Mouse (Mus musculus): ENCODE data around the gene Siae. TPM values are rescaled to one million over a fixed set of nuclear protein-coding genes. Genes with fewer than 3 reads are reported as not detected.

Gene Siae
- 10 to 100 TPM; 10.4 to 12.5 TPM for total RNA-seq (2023)

GRCm38 (mm10) chr9:37554838-37555748 lies at the start of gene Siae:
TSS of gene Siae (plus strand) at chr9:37555698.

GRCm38 (mm10) chr9:37527396-37528224 lies 27.9 kb upstream of the Siae start, which contains the start of gene Esam:
TSS of gene Esam (plus strand) at chr9:37528078.

GRCm38 (mm10) chr9:37539170-37540025 lies 16.1 kb upstream of the Siae start, which contains the start of gene Vsig2:
TSS of gene Vsig2 (plus strand) at chr9:37539255.

GRCm38 (mm10) chr9:37552536-37553293 lies 2.8 kb upstream of the Siae start, which contains the start of gene Nrgn:
TSS of gene Nrgn (minus strand) at chr9:37552904.

GRCm38 (mm10) chr9:37613182-37613910 lies 57.8 kb downstream of the Siae start, which contains the start of gene Spa17:
TSS of gene Spa17 (minus strand) at chr9:37613722.

GRCm38 (mm10) chr9:37656931-37657481 lies 101.5 kb downstream of the Siae start, which contains the start of gene Tbrg1:
TSS of gene Tbrg1 (minus strand) at chr9:37657312.

GRCm38 (mm10) chr9:37669115-37669514 lies 113.6 kb downstream of the Siae start, which contains the start of gene Panx3:
TSS of gene Panx3 (minus strand) at chr9:37669235.

Other genes starting within 250 kb of the Siae start
- gene Ccdc15, start 207.3 kb upstream of the Siae start, total RNA-seq (2023): 10 to 100 TPM; 15.4 to 16.8 TPM
- not detected for gene Hepacam, start 188.3 kb upstream of the Siae start, total RNA-seq (2023)
- gene Robo4, start 153.8 kb upstream of the Siae start, total RNA-seq (2023): not detected
- not detected for gene Robo3, start 122.5 kb upstream of the Siae start, total RNA-seq (2023)
- gene Msantd2, start 66.4 kb upstream of the Siae start, total RNA-seq (2023): 10 to 100 TPM; 31.0 to 41.6 TPM
- gene Esam, start 27.6 kb upstream of the Siae start, total RNA-seq (2023): not detected
- gene Vsig2, start 16.4 kb upstream of the Siae start, total RNA-seq (2023): not detected
- 1 to 10 TPM; 2.4 to 3.6 TPM for gene Nrgn, start 2.8 kb upstream of the Siae start, total RNA-seq (2023)
- gene Spa17, start 58.0 kb downstream of the Siae start, total RNA-seq (2023): 1 to 10 TPM; 1.7 to 2.1 TPM
- gene Tbrg1, start 101.6 kb downstream of the Siae start, total RNA-seq (2023): 10 to 100 TPM; 53.0 to 53.5 TPM
- not detected for gene Panx3, start 113.5 kb downstream of the Siae start, total RNA-seq (2023)
- gene Olfr160, start 160.6 kb downstream of the Siae start, total RNA-seq (2023): not detected
- gene Olfr874, start 189.4 kb downstream of the Siae start, total RNA-seq (2023): not detected
- not detected for gene Olfr875, start 216.2 kb downstream of the Siae start, total RNA-seq (2023)
- gene Olfr876, start 247.3 kb downstream of the Siae start, total RNA-seq (2023): not detected